Mouse (Mus musculus): ENCODE measurements around the gene Tmem234. TPM values are rescaled to one million over a fixed set of nuclear protein-coding genes. Genes with fewer than 3 reads are reported as not detected.

The Tmem234 gene
- polyA plus RNA-seq, 1 experiment = 50.1 TPM

DNA sequence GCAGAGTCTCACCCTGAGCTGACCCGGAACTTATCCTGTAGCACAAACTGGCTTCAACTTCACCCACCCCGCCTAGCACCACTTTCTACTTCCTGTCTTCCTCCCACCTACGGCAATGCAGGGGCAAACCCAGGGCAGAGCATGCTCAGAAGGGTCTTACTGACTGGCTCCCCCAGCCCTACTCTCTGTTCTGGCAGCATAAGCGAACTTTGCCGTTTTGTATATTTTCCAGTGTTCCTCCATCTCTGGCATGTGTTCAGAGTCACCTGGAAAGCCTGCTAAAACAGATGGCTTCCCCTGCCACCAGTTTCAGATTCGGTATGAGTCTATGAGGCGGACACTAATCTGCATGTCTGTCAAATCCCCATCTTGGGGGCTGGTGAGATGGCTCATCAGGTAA lies 20.1 kb upstream of the Tmem234 start:
- no peak overlapping the region for H3K4me3 ChIP-seq (ENCODE audit: control insufficient read depth, low read depth, low read length)
- H3K27ac ChIP-seq (ENCODE audit: control insufficient read depth, insufficient read depth, low read depth, low read length) = no peak overlapping the region
- peaks cover 3% of the 10 kb centered on the region for H3K4me1 ChIP-seq (ENCODE audit: control insufficient read depth, insufficient read depth, low read length)
- TF ChIP-seq CTCF (IDR thresholded peaks at IDR 0.05; ENCODE audit: control insufficient read depth, insufficient read depth, insufficient replicate concordance, low read depth, low read length) (no peak), POLR2A (IDR thresholded peaks at IDR 0.05; ENCODE audit: control insufficient read depth, low read depth, low read length) (no peak)
- no peaks in the 10 kb centered on the region for H3K27me3 ChIP-seq (ENCODE audit: control insufficient read depth, insufficient read depth, low read length)
- no peaks in the 10 kb centered on the region for H3K36me3 ChIP-seq (ENCODE audit: control insufficient read depth, insufficient read depth, low read length)

DNA sequence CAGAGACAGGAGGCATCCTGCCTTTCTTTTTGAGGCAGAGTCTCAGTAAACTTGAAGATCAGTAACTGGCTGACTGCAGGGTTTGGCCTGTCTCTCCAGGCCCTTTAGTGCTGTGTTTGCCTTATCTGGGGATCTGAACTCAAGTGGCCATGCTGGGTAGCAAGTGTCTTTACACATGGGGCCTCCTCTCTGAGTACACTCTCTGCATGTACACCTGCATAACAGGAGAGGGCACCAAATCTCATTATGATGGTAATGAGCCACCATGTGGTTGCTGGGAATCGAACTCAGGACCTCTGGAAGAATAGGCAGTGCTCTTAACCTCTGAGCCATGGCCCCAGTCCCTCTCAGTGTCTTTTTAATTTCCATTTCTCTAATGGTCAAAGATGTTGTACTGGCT lies 18.2 kb upstream of the Tmem234 start:
- Histone ChIP-seq H3K27ac (ENCODE audit: control insufficient read depth, insufficient read depth, low read depth, low read length) (no peak overlapping the region), H3K4me3 (ENCODE audit: control insufficient read depth, low read depth, low read length) (no peak overlapping the region), H3K36me3 (ENCODE audit: control insufficient read depth, insufficient read depth, low read length) (no peaks in the 10 kb centered on the region), H3K4me1 (ENCODE audit: control insufficient read depth, insufficient read depth, low read length) (peaks cover 2% of the 10 kb centered on the region; the same call in 1 of the 2 replicates), H3K27me3 (ENCODE audit: control insufficient read depth, insufficient read depth, low read length) (no peaks in the 10 kb centered on the region)
- TF ChIP-seq POLR2A (IDR thresholded peaks at IDR 0.05; ENCODE audit: control insufficient read depth, low read depth, low read length) (no peak), CTCF (IDR thresholded peaks at IDR 0.05; ENCODE audit: control insufficient read depth, insufficient read depth, insufficient replicate concordance, low read depth, low read length) (no peak)

DNA sequence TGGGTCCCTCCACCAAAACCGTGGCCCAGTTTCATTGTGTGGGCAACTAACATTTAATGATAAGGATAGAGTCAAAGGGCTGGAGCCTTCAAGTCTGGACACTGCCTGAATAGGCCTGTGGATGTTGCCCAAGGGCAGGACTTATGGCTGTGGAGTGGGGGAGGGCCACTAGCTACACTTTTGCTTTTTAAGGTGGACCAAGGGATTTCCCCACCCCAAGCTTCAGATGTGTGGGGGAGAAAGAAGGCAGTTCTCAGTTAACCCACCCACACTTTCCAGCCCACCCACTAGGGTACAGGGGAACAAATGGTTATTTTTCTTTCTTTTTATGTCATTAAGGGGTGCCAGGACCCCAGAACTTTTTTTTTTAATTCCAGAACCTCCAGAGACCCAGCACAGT lies 16.1 kb upstream of the Tmem234 start:
- no peak overlapping the region for H3K27ac ChIP-seq (ENCODE audit: control insufficient read depth, insufficient read depth, low read depth, low read length)
- no peaks in the 10 kb centered on the region for H3K36me3 ChIP-seq (ENCODE audit: control insufficient read depth, insufficient read depth, low read length)
- no peaks in the 10 kb centered on the region for H3K27me3 ChIP-seq (ENCODE audit: control insufficient read depth, insufficient read depth, low read length)
- peaks cover 2% of the 10 kb centered on the region; the same call in 1 of the 2 replicates for H3K4me1 ChIP-seq (ENCODE audit: control insufficient read depth, insufficient read depth, low read length)
- H3K4me3 ChIP-seq (ENCODE audit: control insufficient read depth, low read depth, low read length) = no peak overlapping the region
- TF ChIP-seq CTCF (IDR thresholded peaks at IDR 0.05; ENCODE audit: control insufficient read depth, insufficient read depth, insufficient replicate concordance, low read depth, low read length) (no peak), POLR2A (IDR thresholded peaks at IDR 0.05; ENCODE audit: control insufficient read depth, low read depth, low read length) (no peak)

DNA sequence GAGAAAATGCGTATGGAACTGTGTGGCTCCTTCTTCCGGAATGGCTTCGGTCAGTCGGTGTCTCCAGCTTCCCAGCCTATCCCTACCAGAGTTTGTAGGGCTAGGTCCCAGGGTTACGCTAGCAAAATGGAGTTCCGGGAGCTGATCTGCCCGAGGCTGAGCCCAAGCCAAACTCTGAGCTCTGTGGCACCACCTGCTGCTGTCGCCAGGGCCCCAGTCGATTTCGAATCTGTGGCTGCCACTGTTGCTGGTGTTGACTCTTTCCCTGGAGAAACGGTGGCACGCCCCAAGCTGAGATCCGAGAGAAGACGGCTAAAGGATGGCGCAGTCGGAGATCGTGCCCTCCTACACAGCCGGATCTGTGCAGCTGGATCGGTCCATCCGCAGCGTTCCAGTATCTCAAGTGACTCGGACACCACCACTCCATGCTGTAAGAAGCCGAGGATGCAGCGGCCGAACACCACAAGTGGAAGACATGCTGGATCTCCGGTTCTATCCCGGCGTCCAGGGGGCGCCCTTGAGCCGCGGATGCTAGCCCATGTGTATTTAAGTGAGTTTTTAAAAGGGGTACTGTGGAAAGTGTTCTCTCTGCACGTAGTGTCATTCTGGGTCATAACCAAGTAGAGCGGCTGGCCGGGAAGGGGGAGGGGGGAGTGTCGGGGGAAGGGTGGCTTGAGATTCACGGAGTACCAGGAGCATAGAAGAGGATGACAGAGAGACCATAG lies 15.4 kb upstream of the Tmem234 start:
- Histone ChIP-seq H3K27me3 (ENCODE audit: control insufficient read depth, insufficient read depth, low read length) (no peaks in the 10 kb centered on the region), H3K4me3 (ENCODE audit: control insufficient read depth, low read depth, low read length) (peak overlapping the region; percentile 84), H3K27ac (ENCODE audit: control insufficient read depth, insufficient read depth, low read depth, low read length) (peak overlapping the region; percentile 9; the same call in 1 of the 2 replicates), H3K4me1 (ENCODE audit: control insufficient read depth, insufficient read depth, low read length) (peaks cover 2% of the 10 kb centered on the region; the same call in 1 of the 2 replicates), H3K36me3 (ENCODE audit: control insufficient read depth, insufficient read depth, low read length) (no peaks in the 10 kb centered on the region)
- TF ChIP-seq POLR2A (IDR thresholded peaks at IDR 0.05; ENCODE audit: control insufficient read depth, low read depth, low read length) (no peak; the same call in 1 of the 2 replicates), CTCF (IDR thresholded peaks at IDR 0.05; ENCODE audit: control insufficient read depth, insufficient read depth, insufficient replicate concordance, low read depth, low read length) (peak; percentile 68; the same call in 1 of the 2 replicates)

DNA sequence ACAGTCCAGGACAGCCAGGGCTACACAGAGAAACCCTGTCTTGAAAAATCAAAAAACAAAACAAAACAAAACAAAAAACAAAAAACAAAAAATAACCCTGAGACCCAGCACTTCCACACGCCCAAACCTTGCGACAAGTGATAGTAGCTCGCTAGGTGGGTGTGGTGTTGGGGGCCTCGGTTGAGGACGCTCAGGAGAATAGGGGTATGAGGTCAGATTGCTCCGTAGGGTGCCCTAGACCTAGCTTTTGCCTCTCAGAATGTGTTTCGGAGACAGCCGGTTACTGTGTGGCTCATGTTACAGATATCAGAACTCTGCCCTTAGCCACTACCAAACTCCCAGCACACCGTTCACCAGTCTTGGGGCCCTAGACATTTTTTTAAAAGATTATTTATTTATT lies 14.7 kb upstream of the Tmem234 start:
- Histone ChIP-seq H3K27me3 (ENCODE audit: control insufficient read depth, insufficient read depth, low read length) (no peaks in the 10 kb centered on the region), H3K4me1 (ENCODE audit: control insufficient read depth, insufficient read depth, low read length) (peaks cover 2% of the 10 kb centered on the region; the same call in 1 of the 2 replicates), H3K36me3 (ENCODE audit: control insufficient read depth, insufficient read depth, low read length) (no peaks in the 10 kb centered on the region), H3K27ac (ENCODE audit: control insufficient read depth, insufficient read depth, low read depth, low read length) (no peak overlapping the region), H3K4me3 (ENCODE audit: control insufficient read depth, low read depth, low read length) (no peak overlapping the region)
- TF ChIP-seq POLR2A (IDR thresholded peaks at IDR 0.05; ENCODE audit: control insufficient read depth, low read depth, low read length) (no peak), CTCF (IDR thresholded peaks at IDR 0.05; ENCODE audit: control insufficient read depth, insufficient read depth, insufficient replicate concordance, low read depth, low read length) (no peak)

DNA sequence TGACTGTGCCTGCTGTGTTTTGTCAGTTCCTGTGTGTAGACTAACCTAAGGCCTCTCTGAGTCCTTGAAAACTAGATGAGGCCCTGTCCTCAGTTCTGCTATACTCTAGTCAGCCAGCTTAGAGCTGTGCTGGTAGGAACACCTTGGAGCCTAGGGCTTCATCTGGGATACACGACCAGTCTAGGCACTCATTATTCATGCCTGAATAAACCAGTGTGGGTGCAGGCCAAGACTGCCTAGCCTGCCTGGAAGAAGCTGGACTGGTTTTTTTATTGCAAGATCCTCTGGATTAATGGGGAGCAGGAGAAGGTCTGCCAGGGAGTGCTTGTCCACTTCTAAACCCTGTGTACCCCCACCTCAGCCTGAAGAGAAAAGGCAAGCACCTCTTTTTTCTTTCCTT lies 13.5 kb upstream of the Tmem234 start:
- Histone ChIP-seq H3K4me3 (ENCODE audit: control insufficient read depth, low read depth, low read length) (no peak overlapping the region), H3K36me3 (ENCODE audit: control insufficient read depth, insufficient read depth, low read length) (no peaks in the 10 kb centered on the region; the same call in 1 of the 2 replicates), H3K27ac (ENCODE audit: control insufficient read depth, insufficient read depth, low read depth, low read length) (no peak overlapping the region), H3K27me3 (ENCODE audit: control insufficient read depth, insufficient read depth, low read length) (no peaks in the 10 kb centered on the region), H3K4me1 (ENCODE audit: control insufficient read depth, insufficient read depth, low read length) (peaks cover 2% of the 10 kb centered on the region; the same call in 1 of the 2 replicates)
- TF ChIP-seq CTCF (IDR thresholded peaks at IDR 0.05; ENCODE audit: control insufficient read depth, insufficient read depth, insufficient replicate concordance, low read depth, low read length) (no peak), POLR2A (IDR thresholded peaks at IDR 0.05; ENCODE audit: control insufficient read depth, low read depth, low read length) (no peak)

DNA sequence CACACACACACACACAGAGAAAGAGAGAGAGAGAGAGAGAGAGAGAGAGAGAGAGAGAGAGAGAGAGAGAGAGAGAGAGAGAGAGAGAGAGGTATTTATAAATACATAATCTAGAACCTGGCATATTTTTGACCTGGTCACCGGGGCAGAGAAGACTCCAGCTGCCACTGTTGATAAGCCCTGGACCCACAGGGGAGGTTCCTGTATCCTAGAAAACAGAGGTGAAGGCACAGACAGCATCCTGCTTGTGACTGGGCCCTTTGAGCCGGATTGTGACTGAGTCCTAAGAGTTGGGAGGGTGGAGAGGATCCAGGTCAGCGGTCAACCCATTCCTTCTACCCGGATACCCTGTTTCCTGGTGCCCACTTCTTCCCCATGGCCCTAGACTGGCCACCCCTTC lies 11.6 kb upstream of the Tmem234 start:
- H3K36me3 ChIP-seq (ENCODE audit: control insufficient read depth, insufficient read depth, low read length) = peaks cover 4% of the 10 kb centered on the region
- TF ChIP-seq POLR2A (IDR thresholded peaks at IDR 0.05; ENCODE audit: control insufficient read depth, low read depth, low read length) (no peak), CTCF (IDR thresholded peaks at IDR 0.05; ENCODE audit: control insufficient read depth, insufficient read depth, insufficient replicate concordance, low read depth, low read length) (no peak)
- no peak overlapping the region for H3K27ac ChIP-seq (ENCODE audit: control insufficient read depth, insufficient read depth, low read depth, low read length)
- H3K4me3 ChIP-seq (ENCODE audit: control insufficient read depth, low read depth, low read length) = no peak overlapping the region
- peaks cover 2% of the 10 kb centered on the region; the same call in 1 of the 2 replicates for H3K4me1 ChIP-seq (ENCODE audit: control insufficient read depth, insufficient read depth, low read length)
- no peaks in the 10 kb centered on the region for H3K27me3 ChIP-seq (ENCODE audit: control insufficient read depth, insufficient read depth, low read length)

All from testis, adult 2 months (tissue).